Comparison of ENCODE assay signal across 9 mouse cellular contexts in the genomic region with DNA sequence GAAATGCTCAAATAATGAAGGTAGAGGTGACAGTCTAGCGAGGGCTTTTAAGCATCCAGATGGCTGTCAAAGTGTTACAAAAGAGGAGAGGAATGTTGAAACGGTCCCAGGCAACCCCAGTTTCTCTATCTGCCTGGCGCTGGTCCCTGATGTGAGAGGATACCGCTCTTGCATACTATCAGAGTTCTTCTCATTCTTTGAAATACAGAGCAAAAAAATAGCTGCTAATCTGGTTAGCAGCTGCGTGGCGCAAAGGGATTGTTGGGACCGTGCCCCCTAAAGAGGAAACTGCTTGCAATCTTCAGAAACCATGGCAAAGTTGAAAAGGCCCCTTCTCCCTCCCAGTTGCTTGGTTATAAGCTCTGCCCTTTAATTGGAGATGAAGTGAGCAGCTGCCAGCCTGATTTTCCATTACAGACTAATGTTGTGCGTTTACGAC. TPM values are rescaled to one million over a fixed set of nuclear protein-coding genes. Genes with fewer than 3 reads are reported as not detected.
DNase-seq lines count a peak whose midpoint lies in the region; ATAC-seq lines count a peak whose summit lies in the region.
"Had no signal": no experiment of that assay in that cellular context is flagged by ENCODE, and none has a peak within 500 bp of the region (broad histone marks: within the 10 kb centered on the region; RNA-seq: fewer than 3 reads in every experiment).

No protein-coding gene starts in this region.

- DNase-seq in cerebellum, adult 11-12 months = peak; percentile 24
- DNase-seq in neural tube, embryonic 11.5 days (ENCODE audit: low spot score) = peak; percentile 32
- DNase-seq in neural tube, embryonic 10.5 days (ENCODE audit: extremely low spot score, low spot score) = no peak
- DNase-seq in limb, embryonic 10.5 days (ENCODE audit: low spot score) = peak; percentile 32
- DNase-seq in kidney, postnatal 4 days = no peak
- DNase-seq: heart, adult 2 months had no signal

- H3K4me3 ChIP-seq in neural tube, embryonic 11.5 days (ENCODE audit: low read depth, low read length) = peak overlapping the region; percentile 46; the same call in 1 of the 2 replicates
- no peak overlapping the region for H3K4me3 ChIP-seq in limb, embryonic 10.5 days
- 0 out of 2 replicates have a peak overlapping the region, but pooled peaks have one; percentile 1 for H3K4me3 ChIP-seq in stomach, embryonic 15.5 days (replicated peaks)
- H3K4me3 ChIP-seq: heart, adult 2 months had no signal

- H3K9me3 ChIP-seq in neural tube, embryonic 11.5 days (ENCODE audit: control insufficient read depth, low read length) = no peaks in the 10 kb centered on the region
- H3K9me3 ChIP-seq in limb, embryonic 10.5 days (replicated peaks) = no peaks in the 10 kb centered on the region
- H3K9me3 ChIP-seq in stomach, embryonic 15.5 days = no peaks in the 10 kb centered on the region

- peak overlapping the region; percentile 93 for H3K4me2 ChIP-seq in neural tube, embryonic 11.5 days (ENCODE audit: low read depth)
- peak overlapping the region; percentile 82 for H3K4me2 ChIP-seq in stomach, embryonic 15.5 days

- no peaks in the 10 kb centered on the region for H3K36me3 ChIP-seq in neural tube, embryonic 11.5 days (ENCODE audit: control insufficient read depth, insufficient read depth, low read length)
- H3K36me3 ChIP-seq in limb, embryonic 10.5 days = no peaks in the 10 kb centered on the region
- H3K36me3 ChIP-seq in stomach, embryonic 15.5 days = no peaks in the 10 kb centered on the region

- peaks cover 24% of the 10 kb centered on the region for H3K27me3 ChIP-seq in neural tube, embryonic 11.5 days (ENCODE audit: control insufficient read depth, insufficient read depth, low read length)
- H3K27me3 ChIP-seq in limb, embryonic 10.5 days (ENCODE audit: low read depth, poor library complexity, severe bottlenecking) = peaks cover 78% of the 10 kb centered on the region
- peaks cover 26% of the 10 kb centered on the region for H3K27me3 ChIP-seq in stomach, embryonic 15.5 days (replicated peaks)

- H3K4me1 ChIP-seq in neural tube, embryonic 11.5 days (ENCODE audit: control insufficient read depth, insufficient read depth, low read length) = no peaks in the 10 kb centered on the region
- H3K4me1 ChIP-seq in limb, embryonic 10.5 days = peaks cover 21% of the 10 kb centered on the region
- peaks cover 11% of the 10 kb centered on the region; the same call in 1 of the 2 replicates for H3K4me1 ChIP-seq in stomach, embryonic 15.5 days

- 4% methylated on average over 9 of the region's 9 CpGs for WGBS in neural tube, embryonic 11.5 days
- WGBS in limb, embryonic 10.5 days = 9% methylated on average over 9 of the region's 9 CpGs
- 9% methylated on average over 9 of the region's 9 CpGs for WGBS in stomach, embryonic 15.5 days

- H3K9ac ChIP-seq in neural tube, embryonic 11.5 days (ENCODE audit: low read length) = no peak overlapping the region
- no peak overlapping the region for H3K9ac ChIP-seq in stomach, embryonic 15.5 days

- H3K27ac ChIP-seq in neural tube, embryonic 11.5 days (ENCODE audit: low read depth, low read length) = no peak overlapping the region
- no peak overlapping the region for H3K27ac ChIP-seq in limb, embryonic 10.5 days
- no peak overlapping the region for H3K27ac ChIP-seq in stomach, embryonic 15.5 days
- H3K27ac ChIP-seq: heart, adult 2 months had no signal

- no peak for ATAC-seq in cerebellum, adult (ENCODE audit: insufficient number of reproducible peaks, low FRiP score, low TSS enrichment)
- ATAC-seq in neural tube, embryonic 11.5 days (ENCODE audit: insufficient read depth, low FRiP score, low TSS enrichment) = no peak
- no peak for ATAC-seq in stomach, embryonic 15.5 days (ENCODE audit: insufficient read depth, low FRiP score, low read depth)
- ATAC-seq in CD4-positive, CD25-positive, alpha-beta regulatory T cell, adult 4 months = no peak

RNA-seq across cellular contexts. Expression of gene Cdh8, which starts 1.8 kb away (rescaled TPM):
- 2.4 and 4.4 TPM in 2 replicates for polyA plus RNA-seq in neural tube, embryonic 11.5 days (2014; fragmentation: Nextera tagmentation; extraction: Ambion mirVana)
- 0.18 and 0.49 TPM in 2 replicates for polyA plus RNA-seq in limb, embryonic 10.5 days (2016; fragmentation: Nextera tagmentation; extraction: Ambion mirVana)
- polyA plus RNA-seq in stomach, embryonic 15.5 days (2015; fragmentation: Nextera tagmentation; extraction: Ambion mirVana) = 1.9 and 2.0 TPM in 2 replicates
- polyA plus RNA-seq in CD4-positive, CD25-positive, alpha-beta regulatory T cell, adult 4 months (2017; shearing (Covaris generic)) = not detected

Comparison
In these comparisons a context has a peak if more than half of its experiments do, and no peak if none do; other contexts are left out.
1. DNase-seq: peak in cerebellum, adult 11-12 months (single experiment), neural tube, embryonic 11.5 days (single experiment) and limb, embryonic 10.5 days (single experiment); none in neural tube, embryonic 10.5 days (single experiment) and kidney, postnatal 4 days (0 of 2).